Mouse (Mus musculus) embryonic facial prominence, embryonic 11.5 days (tissue): ENCODE measurements around the gene Arhgap44. TPM values are rescaled to one million over a fixed set of nuclear protein-coding genes. Genes with fewer than 3 reads are reported as not detected.
A peak's percentile ranks its signal among the peaks of the same experiment; 100 is the strongest.

Source experiments
- ATAC-seq: fragments of 200-750 bp; cut with Nextera tagmentation; replicated peaks from 2 replicates; pipeline ENCODE4 v1.8.0; 2017; ENCODE audit warnings: low read depth; ENCODE audit not compliant: insufficient number of reproducible peaks, low FRiP score, low TSS enrichment
- DNase-seq: peaks from one replicate; pipeline ENCODE4 v3.0.0-alpha.2; 2015; ENCODE audit warnings: low spot score
- H3K27ac ChIP-seq: fragments of 300-500 bp; sonication (generic); replicated peaks from 2 replicates; pipeline ENCODE4 v1.5.1; 2014; ENCODE audit warnings: mild to moderate bottlenecking, low read depth, low read length, control low read depth
- H3K27me3 ChIP-seq: fragments of 300-500 bp; sonication (generic); 2 replicates; pipeline ENCODE4 v1.6.1; 2014; ENCODE audit warnings: mild to moderate bottlenecking, low read length, moderate library complexity, mixed read lengths; ENCODE audit not compliant: control insufficient read depth, insufficient read depth
- H3K36me3 ChIP-seq: fragments of 300-500 bp; sonication (generic); replicated peaks from 2 replicates; pipeline ENCODE4 v1.6.1; 2014; ENCODE audit warnings: low read depth, mild to moderate bottlenecking, low read length, moderate library complexity, mixed read lengths; ENCODE audit not compliant: control insufficient read depth, insufficient read depth
- H3K4me1 ChIP-seq: fragments of 300-500 bp; sonication (generic); 2 replicates; pipeline ENCODE4 v1.6.1; 2014; ENCODE audit warnings: low read length, mixed read lengths; ENCODE audit not compliant: control insufficient read depth, insufficient read depth
- H3K4me2 ChIP-seq: fragments of 300-500 bp; sonication (generic); 2 replicates; pipeline ENCODE4 v1.6.1; 2014; ENCODE audit warnings: low read depth, mild to moderate bottlenecking, control low read depth, low read length, moderate library complexity
- H3K4me3 ChIP-seq: fragments of 300-500 bp; sonication (generic); 2 replicates; pipeline ENCODE4 v1.5.1; 2014; ENCODE audit warnings: low read depth, low read length, control low read depth
- H3K9ac ChIP-seq: fragments of 300-500 bp; sonication (generic); replicated peaks from 2 replicates; pipeline ENCODE4 v1.6.1; 2014; ENCODE audit warnings: mild to moderate bottlenecking, control low read depth, low read length
- H3K9me3 ChIP-seq: fragments of 300-500 bp; sonication (generic); replicated peaks from 2 replicates; pipeline ENCODE4 v1.6.1; 2016; ENCODE audit warnings: mild to moderate bottlenecking, low read length, inconsistent platforms, mixed read lengths; ENCODE audit not compliant: control insufficient read depth
- WGBS: fragments of 180-500 bp; shearing (Covaris S2); extraction: QIAGEN DNeasy Blood & Tissue Kit; methylation state at CpG from one replicate; pipeline ENCODE4 v1.1.7; 2014; 5-methylcytosine and 5-hydroxymethylcytosine counted together
- polyA plus RNA-seq: library from polyadenylated mRNA; unstranded; fragments of >200 nt; fragmentation: Nextera tagmentation; extraction: Ambion mirVana; gene quantifications from 2 replicates; pipeline ENCODE4 v1.2.1, GENCODE M21; 2014

Arhgap44 gene
- polyA plus RNA-seq, 1 experiment from 2014 or later: 3.3 TPM

- Histone ChIP-seq H3K9ac (no peak overlapping the region), H3K4me2 (no peak overlapping the region), H3K4me3 (no peak overlapping the region), H3K36me3 (peaks cover 2% of the 10 kb centered on the region; the same call in 1 of the 2 replicates), H3K27ac (no peak overlapping the region), H3K9me3 (no peaks in the 10 kb centered on the region), H3K4me1 (no peaks in the 10 kb centered on the region), H3K27me3 (no peaks in the 10 kb centered on the region)
- DNase-seq: no peak
- ATAC-seq: no peak
- 88% methylated on average over 5 of the region's 5 CpGs for WGBS
Observed at GRCm38 (mm10) chr11:64999685-65000084, 163.1 kb downstream of the Arhgap44 start.

DNA sequence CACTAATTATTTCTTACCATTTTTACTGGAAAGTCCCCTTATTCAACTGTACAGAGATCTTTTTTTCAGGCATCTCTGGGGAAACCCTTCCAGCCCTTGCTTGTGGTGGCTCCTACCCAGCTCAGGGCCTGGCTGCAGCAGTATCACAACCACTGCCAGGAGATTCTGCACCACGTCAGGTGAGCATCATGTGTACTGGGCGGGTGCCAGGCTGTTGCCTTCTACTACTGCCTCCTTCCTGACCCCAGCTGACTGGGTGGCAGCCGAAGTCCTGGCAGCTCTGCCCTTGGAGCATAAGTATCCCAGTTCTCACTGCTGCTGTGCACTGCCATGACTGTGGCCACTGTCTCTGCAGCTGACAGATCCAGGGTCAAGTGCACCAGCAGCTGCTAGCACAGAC, 164.3 kb downstream of the Arhgap44 start:
- WGBS: 84% methylated on average over 3 of the region's 3 CpGs
- peaks cover 2% of the 10 kb centered on the region; the same call in 1 of the 2 replicates for H3K36me3 ChIP-seq

GRCm38 (mm10) chr11:64988556-64988955, 174.2 kb downstream of the Arhgap44 start:
- H3K4me1 ChIP-seq: no peaks in the 10 kb centered on the region
- no peak for ATAC-seq
- H3K4me2 ChIP-seq: no peak overlapping the region
- H3K9me3 ChIP-seq: no peaks in the 10 kb centered on the region
- H3K27me3 ChIP-seq: no peaks in the 10 kb centered on the region
- H3K4me3 ChIP-seq: no peak overlapping the region
- 79% methylated on average over 2 of the region's 2 CpGs for WGBS
- no peak for DNase-seq
- H3K36me3 ChIP-seq: no peaks in the 10 kb centered on the region; the same call in none of the 2 replicates
- no peak overlapping the region for H3K27ac ChIP-seq
- H3K9ac ChIP-seq: no peak overlapping the region

More for the DNA sequence above, 164.3 kb downstream of the Arhgap44 start:
- no peak overlapping the region for H3K27ac ChIP-seq
- H3K27me3 ChIP-seq: no peaks in the 10 kb centered on the region
- no peak overlapping the region for H3K4me2 ChIP-seq
- ATAC-seq: no peak
- no peak for DNase-seq
- H3K9ac ChIP-seq: no peak overlapping the region
- no peak overlapping the region for H3K4me3 ChIP-seq
- no peaks in the 10 kb centered on the region for H3K9me3 ChIP-seq
- no peaks in the 10 kb centered on the region for H3K4me1 ChIP-seq

DNA sequence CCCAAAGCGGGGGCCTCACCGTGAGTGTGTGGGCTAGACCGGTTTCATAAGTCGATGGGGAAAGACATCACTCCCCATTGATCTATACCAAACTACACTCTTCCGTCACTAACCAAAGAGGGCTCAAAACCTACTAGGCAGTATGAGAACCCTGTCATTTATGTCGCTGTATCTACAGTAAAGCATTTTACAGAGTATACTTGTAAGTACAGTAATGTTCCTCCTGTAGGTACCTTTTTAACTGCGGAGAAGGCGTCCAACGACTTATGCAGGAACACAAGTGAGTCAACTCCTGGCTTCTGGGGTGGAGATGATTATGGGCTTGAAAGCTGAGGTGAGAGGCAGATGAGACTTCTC, 183.3 kb downstream of the Arhgap44 start:
- WGBS: 13% methylated on average over 9 of the region's 9 CpGs
- no peak for DNase-seq

GRCm38 (mm10) chr11:64978720-64979488, 183.9 kb downstream of the Arhgap44 start, which contains the start of gene Elac2:
Gene Elac2, plus strand, starts transcription at chr11:64979038.
- peak; percentile 99 for DNase-seq
- Histone ChIP-seq H3K9me3 (no peaks in the 10 kb centered on the region), H3K27ac (0 out of 2 replicates have a peak within 1 kb of the TSS, but pooled peaks have one; percentile 13), H3K4me3 (peak within 1 kb of the TSS; percentile 92), H3K4me2 (peak within 1 kb of the TSS; percentile 88), H3K27me3 (no peaks in the 10 kb centered on the region), H3K9ac (peak within 1 kb of the TSS; percentile 75), H3K4me1 (no peaks in the 10 kb centered on the region; the same call in 1 of the 2 replicates), H3K36me3 (no peaks in the 10 kb centered on the region; the same call in 1 of the 2 replicates)
- ATAC-seq: peak; percentile 99
- under 1% methylated on average over 65 of the region's 65 CpGs for WGBS

More for the DNA sequence above, 183.3 kb downstream of the Arhgap44 start:
- Histone ChIP-seq H3K27ac (no peak overlapping the region), H3K9me3 (no peaks in the 10 kb centered on the region), H3K4me3 (peak overlapping the region; percentile 92), H3K4me1 (no peaks in the 10 kb centered on the region; the same call in 1 of the 2 replicates), H3K9ac (peak overlapping the region; percentile 75), H3K4me2 (peak overlapping the region; percentile 88), H3K36me3 (no peaks in the 10 kb centered on the region; the same call in 1 of the 2 replicates), H3K27me3 (no peaks in the 10 kb centered on the region)
- ATAC-seq: no peak

DNA sequence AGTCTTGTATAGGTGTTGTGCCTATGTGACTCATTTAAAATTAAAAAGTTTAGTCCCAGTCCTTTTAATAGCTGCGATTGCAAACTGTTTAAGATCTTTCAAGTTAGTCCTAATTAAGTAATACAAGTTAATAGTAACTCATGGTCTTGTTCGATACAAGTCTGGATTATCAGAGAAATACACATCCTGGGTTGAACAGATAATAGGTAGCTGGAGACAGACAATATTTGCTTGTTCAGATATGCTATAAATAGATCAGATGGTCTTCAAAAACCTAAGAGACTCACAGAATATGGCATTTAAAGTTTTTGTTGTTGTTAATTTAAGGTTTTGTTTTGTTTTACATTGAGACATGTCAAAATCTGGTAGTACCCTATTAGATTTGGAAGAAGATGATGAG, 190.3 kb downstream of the Arhgap44 start:
- no peaks in the 10 kb centered on the region for H3K9me3 ChIP-seq
- H3K27me3 ChIP-seq: no peaks in the 10 kb centered on the region
- H3K4me3 ChIP-seq: no peak overlapping the region
- H3K4me2 ChIP-seq: no peak overlapping the region
- H3K36me3 ChIP-seq: no peaks in the 10 kb centered on the region
- DNase-seq (no peak), ATAC-seq (no peak)
- H3K4me1 ChIP-seq: no peaks in the 10 kb centered on the region; the same call in 1 of the 2 replicates
- H3K27ac ChIP-seq: no peak overlapping the region
- WGBS: 72% methylated on average over 2 of the region's 2 CpGs
- no peak overlapping the region for H3K9ac ChIP-seq

- 71% methylated on average over 3 of the region's 3 CpGs for WGBS
- Histone ChIP-seq H3K4me2 (no peak overlapping the region), H3K27ac (no peak overlapping the region), H3K36me3 (no peaks in the 10 kb centered on the region), H3K4me1 (no peaks in the 10 kb centered on the region; the same call in 1 of the 2 replicates), H3K9ac (no peak overlapping the region), H3K4me3 (no peak overlapping the region), H3K9me3 (no peaks in the 10 kb centered on the region), H3K27me3 (no peaks in the 10 kb centered on the region)
- DNase-seq (no peak), ATAC-seq (no peak)
Observed at GRCm38 (mm10) chr11:64971471-64971988, 191.2 kb downstream of the Arhgap44 start.

DNA sequence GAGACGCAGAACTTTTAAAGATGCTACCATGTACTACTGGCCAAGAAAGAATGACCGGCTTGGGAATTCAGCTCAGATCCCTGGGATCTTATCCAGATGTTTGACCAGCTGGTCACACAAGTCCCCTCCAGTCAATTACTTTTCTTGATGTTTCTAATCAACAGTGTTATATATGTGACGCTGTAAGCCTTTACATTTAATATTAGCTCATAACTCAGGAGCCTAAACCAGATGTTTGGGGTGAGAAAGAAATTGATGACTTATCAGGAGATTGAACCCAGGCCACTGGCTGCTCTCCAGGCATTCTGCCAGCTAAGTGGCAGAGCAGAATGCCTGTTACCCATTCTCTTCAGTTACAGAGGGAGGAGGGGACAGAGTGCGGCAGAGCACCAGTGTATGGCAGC, 193.8 kb downstream of the Arhgap44 start:
- H3K9me3 ChIP-seq: no peaks in the 10 kb centered on the region
- H3K4me3 ChIP-seq: no peak overlapping the region
- no peak for ATAC-seq
- H3K27me3 ChIP-seq: no peaks in the 10 kb centered on the region
- no peak overlapping the region for H3K9ac ChIP-seq
- H3K4me1 ChIP-seq: no peaks in the 10 kb centered on the region; the same call in 1 of the 2 replicates
- H3K4me2 ChIP-seq: no peak overlapping the region
- WGBS: 44% methylated on average over 4 of the region's 4 CpGs
- no peaks in the 10 kb centered on the region for H3K36me3 ChIP-seq
- peak; percentile 39 for DNase-seq
- no peak overlapping the region for H3K27ac ChIP-seq
